Mouse (Mus musculus) ovary, postnatal 14 days (tissue): ENCODE measurements around the gene Cmbl.
A peak's percentile ranks its signal among the peaks of the same experiment; 100 is the strongest.

ENCODE experiments used
- DNase-seq: peaks from one replicate; pipeline ENCODE4 v3.0.0; 2022; ENCODE audit warnings: low spot score

Cmbl gene

DNA sequence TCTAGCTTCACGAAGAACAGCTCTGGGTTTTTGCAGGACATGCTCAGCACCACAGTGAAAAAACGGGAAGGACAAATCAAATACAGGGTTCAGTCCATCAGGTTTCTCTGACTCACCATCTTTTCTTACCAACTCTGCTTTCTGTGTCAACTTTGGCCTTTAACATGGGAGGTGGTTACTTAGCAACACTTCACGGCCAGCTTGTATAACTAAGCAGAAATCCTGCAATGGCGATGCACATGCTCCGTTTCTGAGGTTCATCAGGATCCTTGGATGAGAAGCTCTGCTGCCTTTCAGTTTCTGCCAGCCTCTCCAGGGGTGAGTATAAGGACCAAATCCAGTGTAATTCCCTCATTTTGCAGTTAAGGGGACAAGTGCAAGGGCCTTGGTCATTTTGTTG, at the start of gene Cmbl:
Gene Cmbl, plus strand, starts transcription at position 206 of the 400 bp plus-strand sequence.
- DNase-seq, result no peak

DNA sequence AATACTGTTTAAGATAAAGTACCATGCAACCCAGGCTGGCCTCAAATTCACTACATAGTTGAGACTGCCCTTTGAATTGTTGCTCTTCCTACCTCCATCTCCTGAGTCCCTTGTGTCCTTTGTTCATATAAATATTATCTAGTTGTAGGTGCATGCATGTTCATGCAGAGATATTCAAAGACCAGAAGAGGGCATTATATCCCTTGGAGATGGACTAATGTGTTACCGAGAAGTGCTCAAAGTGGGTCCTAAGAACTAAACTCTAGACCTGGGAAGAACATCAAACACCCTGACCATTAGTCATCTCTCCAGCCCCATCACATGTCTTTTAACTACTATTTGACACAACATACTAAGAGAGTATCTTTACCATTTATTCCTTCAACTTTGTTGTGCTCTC, 48.0 kb upstream of the Cmbl start:
- no peak for DNase-seq

DNA sequence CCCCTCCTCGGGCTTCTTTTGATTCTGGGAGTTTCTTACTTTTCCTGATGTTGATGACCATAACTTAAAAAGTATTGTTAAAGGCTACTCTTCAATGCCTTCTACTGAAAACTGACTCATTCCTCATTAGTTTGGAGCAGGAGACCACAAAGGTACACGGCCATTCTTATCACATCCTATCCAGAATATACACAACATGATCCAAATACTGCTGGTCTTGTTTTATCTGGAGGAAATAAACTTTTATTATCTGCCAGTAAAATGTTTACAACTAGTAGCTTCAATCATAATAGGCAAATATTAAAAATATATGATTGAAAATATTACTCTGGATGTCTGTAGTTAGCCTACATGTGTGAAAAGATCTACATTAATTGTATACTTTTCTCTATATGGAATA, 46.8 kb upstream of the Cmbl start:
- DNase-seq, result no peak

DNA sequence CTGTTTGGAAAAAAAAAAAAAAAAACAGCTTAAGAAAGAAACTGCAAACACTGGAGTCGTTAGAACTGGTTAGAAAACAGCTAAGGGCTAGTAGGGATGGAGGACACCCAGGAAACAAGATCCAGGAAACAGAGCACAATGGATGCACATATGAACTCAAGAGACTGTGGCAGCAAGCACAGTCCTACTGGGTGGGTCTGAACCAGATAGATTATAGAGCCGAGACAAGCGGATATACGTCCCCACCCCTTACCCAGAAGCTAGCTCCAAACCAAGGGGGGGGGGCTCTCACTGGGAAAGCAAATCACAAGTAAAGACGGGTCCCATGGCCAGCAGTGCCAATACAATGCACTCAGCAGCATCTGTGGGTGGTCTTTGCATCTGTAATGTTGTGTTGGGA, 46.2 kb upstream of the Cmbl start:
- no peak for DNase-seq

DNA sequence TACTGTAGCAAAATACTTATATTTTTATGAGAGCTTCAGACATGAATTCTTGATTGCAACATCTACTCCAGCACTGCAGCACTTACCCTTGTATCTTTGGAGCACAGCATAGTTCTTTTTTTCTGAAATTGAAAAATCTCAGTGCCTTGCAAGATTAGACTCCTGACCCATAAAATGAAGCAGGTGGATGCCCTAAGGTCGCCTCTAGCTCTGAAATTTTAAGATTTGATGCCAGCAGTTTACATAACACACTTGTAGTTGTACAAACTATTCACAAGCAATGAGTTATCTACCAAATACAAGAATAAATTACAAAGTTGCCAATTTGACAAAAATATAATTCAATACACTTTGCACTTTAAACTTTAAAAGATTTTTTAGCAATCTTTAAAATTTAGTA, 38.7 kb upstream of the Cmbl start:
- no peak for DNase-seq

DNA sequence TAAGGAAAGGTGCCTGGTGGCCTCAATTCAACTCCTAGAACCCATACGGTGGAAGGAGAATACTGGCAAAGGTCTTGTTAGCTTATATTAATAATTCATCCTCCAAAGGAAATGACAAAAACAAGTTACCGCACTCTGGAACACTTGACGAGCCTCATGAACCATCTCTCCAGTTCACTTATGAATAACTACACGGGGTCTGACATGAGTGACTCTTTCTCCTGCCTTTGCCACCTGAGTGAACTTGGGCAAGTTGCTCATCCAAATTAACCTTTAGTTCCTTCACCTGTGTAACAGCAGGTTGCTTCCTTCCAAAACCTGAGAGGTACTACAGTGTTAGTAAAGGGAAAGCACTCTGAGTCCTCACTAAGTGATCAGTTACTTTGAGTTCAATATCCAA, 36.7 kb upstream of the Cmbl start:
- no peak for DNase-seq

DNA sequence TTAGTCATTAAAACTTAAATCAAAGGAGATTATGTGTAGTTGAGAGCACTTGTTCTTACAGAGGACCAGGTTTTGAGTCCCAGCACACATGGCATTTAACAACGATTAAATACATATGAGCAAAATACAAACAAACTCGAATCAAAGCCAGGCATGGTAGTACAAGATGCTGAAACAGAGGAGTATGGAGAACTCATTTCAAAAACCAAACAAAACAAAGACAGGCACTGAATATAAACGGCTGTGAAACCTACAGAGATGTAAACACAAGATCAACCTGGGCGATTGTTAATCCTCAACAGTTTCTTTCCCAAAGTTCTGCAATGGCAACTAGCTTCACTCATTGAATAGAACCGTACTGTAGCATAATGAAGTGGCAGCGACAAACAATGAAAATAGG, 36.1 kb upstream of the Cmbl start:
- DNase-seq, result no peak

DNA sequence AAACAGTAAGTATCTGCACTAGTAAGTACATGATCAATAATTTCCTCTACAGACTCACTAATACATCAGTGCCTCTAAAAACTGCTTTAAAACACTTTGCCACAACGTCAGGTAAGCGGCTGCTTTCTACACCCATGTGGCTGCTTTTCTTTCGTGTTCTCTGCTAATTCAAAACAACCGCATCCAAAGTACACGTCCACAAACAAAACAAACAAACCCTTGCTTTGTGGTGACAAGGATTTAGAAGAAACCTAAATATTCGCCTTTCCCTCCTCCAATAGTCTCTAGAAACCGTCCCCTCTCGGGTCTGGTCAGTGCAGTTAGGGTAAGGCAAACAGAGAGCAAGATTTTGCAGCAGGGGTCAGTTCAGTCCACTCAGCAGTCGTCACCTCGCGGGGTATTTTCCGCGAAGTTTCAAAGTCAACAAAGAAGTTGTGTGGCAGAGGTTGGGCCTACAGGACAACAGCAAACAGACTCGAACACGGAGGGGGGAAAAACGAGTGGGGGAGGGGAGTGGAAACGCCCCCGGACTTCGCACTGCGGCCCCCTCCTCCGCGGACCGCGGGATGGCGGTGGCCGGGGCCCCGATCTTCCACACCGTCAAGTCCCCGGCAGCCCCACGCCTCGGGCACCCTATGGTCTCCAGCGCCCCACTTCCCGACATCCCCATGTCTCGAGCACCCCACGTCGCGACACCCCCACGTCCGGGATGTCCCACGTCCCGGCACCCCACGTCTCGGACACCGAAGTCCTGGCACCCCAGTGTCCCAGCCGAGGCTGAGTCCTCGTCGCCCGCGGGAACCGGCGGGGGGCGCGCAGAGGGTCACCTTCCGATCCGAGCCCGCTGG, 35.2 kb upstream of the Cmbl start:
- DNase-seq, result peak; percentile 25

DNA sequence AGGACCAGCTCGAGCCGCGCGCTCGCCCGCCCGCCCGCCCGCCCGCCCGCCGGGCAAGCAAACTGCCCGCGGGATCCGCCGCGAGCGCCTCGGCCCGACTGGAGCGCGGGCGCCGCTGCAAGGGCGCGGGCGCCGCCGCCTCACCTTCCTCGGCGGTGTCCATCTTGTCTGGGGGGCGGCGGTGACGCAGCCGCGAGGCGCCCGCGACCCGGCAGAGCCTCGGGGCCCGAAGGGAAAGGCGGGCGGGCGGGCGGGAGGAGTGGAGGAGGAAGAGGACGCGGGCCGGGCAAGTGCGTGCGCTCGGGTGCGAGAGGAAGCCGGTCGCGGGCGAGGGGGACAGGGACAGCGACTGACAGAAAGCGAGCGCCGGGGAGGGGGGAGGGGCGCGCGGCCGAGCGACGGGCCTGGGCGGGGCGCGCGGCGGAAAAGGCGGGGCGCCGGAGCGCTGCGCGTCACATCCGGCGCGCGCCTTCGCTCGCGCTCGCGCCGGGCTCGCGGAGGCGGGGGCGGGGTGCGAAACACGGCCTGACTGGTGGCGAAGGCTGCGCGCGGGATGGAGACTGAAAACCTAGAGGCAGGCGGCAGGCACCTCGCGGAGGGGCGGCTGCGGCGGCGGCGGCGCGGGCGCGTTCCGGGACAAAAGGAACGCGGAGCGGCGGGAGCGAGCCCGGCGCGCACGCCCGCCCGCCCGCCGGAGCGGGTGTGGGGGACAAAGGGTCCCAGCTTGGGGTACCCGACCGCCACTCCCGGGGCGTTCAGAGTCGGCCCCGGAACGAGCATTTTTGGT, 34.3 kb upstream of the Cmbl start, which contains the start of gene March6:
Gene March6, minus strand, starts transcription at position 395 of the 787 bp plus-strand sequence.
- DNase-seq, result peak; percentile 83

DNA sequence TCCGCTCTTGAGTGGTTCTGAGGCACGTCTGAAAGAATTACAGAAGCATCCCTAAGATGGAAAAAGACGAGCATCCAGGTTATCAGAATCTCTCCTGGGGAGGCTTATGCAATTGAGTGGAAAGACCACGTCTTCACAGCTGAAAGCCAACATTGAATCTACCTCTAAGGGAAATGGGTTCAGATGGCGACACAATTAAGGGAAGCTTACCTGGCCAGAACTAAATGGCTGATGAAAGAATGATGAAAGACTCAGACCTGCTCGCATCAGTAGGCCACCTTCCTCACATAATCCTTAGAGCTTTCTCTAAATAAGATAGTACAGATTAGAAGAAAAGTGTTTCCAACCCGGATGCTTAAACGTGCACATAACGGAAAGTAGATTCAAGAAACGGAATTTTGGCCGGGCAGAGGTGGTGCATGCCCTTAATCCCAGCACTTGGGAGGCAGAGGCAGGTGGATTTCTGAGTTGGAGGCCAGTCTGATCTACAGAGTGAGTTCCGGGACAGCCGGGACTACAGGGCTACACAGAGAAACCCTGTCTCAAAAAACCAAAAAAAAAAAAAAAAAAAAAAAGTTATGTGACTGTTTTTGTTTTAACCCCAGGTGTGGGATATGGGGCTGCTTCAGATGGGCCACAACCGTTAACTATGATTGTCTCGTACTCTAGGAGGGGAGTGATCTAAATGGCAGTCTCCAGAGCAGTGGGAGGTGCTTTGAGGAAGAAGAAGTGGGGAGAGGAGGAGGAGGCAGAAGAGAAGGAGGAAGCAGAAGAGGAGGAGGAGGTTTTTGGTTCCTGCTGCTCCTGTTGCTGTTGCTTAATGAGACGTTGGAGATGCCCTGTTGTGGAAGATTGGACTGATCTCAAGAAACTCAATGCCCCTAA, 33.5 kb upstream of the Cmbl start:
- DNase-seq, result no peak

DNA sequence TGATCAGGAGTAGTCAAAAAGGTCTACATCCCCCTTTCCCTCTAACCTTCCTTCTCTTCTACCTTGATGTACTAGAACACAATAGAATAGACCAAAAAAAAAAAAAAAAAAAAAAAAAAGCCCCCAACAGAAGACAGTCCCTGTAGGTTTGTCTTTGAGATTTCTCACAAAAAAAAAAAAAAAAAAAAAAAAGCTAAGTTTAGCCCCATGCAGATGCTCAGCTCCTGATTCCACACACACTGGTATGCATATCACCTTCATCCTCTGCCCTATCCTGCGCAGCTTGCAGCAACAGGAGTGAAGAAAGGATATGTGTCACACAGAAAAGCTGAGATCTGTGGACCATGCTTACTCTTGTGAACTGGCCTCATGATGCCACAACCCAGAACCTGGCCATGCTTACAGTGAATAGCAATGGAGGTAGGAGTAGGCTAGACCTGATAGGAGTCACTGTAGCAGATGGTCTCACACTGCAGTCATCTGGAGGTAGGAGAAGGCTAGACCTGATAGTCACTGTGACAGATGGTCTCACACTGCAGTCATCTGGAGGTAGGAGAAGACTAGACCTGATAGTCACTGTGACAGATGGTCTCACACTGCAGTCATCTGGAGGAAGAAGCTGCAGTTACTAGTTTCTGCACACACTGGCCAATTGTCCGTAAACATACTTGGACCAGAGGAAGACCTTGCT, 32.7 kb upstream of the Cmbl start:
- DNase-seq, result no peak

DNA sequence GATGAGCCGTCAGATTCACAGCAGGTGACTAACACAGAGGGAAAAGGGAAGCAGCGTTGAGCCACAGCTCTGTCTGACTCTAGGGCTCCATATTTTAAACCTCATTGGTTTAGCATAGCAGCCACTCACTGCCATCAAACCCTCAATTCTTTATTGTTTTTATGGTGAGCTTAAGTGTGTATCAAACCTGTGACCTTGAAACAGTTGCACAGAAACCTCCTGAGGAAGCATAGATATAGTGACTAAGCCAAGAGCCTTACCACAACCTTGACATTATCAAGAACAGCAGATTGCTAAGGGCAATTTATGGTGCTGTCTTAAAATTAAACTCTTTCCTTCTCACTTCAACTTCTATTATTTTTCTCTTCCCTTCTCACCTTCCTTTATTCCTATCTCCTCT, 31.7 kb upstream of the Cmbl start:
- DNase-seq, result no peak

DNA sequence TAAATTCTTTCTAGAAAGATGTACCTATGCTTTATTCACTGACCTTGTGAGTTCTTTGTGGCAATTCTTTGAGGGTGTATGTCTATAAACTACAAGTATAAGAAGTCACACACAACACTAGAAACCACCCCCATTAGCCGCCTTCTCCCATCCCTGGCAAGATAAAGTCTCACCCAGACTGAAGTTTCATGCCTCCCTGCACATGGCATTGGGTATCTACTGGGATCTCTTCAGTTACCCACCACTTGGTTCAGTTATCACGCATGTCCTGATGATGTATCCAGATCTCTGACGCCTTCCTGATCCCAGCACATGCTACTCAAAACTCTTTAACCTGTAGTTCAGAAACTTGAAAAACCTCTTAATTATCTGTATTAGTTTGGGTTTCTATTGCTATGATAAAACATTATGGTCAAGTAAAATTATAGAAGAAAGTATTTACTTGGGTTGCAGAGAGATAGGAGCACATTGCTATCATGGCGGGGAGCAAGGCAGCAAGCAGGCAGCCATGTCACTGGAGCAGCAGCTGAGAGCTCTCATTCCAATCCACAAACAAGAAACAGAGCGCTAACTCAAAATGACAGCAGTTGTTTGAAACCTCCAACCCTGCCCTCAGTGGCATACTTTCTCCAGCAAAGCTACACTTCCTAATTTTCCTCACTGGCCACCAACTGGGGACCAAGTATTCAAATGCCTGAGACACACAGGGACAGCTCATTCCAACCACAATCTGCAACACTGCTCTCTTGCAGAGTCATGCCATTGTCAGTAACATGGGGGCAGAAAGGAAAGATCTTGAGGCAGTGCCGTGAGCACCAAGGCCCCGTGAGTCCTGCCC, 30.5 kb upstream of the Cmbl start:
- DNase-seq, result no peak

DNA sequence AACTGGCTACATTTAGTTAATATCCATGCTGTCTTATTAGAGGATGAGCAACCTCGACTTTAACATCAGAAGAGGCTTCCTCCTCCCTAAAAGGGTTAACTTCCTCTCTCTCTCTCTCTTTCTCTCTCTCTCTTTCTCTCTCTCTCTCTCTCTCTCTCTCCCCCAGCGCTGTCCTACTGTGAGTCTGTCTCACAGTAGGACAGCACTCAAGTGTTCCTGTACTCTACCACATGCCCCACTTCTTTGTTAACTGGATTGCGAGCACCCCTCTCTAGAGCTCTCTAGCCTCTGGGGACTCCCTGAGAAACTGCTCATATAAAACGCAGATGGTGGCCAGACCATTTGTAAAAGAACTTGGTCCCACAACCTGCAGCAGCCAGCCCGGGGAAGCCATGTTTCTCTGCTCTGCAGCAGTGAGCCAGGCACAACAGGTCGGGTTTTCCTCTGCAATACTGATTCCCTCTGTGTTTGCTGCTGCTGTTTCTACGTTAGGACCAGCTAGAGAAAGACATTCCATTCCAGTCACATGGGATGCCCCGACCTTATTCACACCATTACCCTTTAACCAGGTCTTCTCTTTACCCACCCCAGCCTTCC, 29.8 kb upstream of the Cmbl start:
- no peak for DNase-seq

DNA sequence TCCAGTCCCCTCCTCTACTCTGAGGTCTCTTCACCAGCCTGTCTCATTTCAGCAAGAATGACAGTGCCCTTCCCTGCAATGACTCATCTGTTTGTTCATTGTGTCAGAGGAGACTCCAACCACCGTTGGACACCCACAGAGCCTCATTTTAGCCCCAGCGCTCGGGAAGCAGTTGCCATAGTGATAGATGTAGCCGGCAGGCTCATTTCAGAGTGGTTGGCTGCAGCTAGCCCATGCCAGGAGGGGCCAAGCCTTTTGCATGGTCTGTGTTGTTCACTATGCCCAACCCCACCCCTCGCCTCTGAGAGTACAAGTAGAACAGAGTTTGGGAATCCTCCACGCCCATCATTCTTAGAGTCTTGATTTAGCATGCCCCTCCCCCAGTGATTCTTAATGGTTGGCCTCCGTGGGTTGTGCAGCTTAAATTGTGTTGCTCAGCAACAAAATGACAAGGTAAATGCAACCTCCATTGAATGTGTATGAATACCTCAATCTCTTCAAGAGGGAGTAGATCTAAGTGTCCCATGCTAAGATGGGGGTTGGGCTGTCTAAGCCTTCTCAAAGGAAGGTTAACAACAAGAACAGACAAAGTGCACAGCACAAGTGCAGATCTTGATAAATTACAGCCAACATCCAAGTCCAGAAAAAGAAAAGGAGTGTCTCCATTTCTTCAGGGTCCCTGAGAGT, 29.0 kb upstream of the Cmbl start:
- no peak for DNase-seq

DNA sequence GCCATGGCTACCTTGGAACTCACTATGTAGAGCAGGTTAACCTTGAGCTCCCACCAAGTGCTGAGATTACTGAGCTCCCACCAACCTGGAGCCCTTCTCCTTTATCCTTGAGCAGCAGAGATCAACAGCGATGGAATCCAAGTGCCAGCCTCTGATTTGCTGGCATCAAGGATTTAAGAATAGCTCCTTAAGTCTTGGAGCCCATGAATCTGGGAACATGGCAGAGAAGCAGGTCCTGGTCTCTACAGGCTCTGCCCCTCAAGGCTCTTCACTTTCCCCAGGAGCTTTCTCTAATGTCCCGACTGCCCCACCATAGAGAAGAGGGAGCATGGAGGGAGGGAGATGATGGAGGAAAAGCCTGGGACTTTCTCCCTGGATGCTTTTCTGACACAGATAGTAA, 27.5 kb upstream of the Cmbl start:
- DNase-seq, result no peak

DNA sequence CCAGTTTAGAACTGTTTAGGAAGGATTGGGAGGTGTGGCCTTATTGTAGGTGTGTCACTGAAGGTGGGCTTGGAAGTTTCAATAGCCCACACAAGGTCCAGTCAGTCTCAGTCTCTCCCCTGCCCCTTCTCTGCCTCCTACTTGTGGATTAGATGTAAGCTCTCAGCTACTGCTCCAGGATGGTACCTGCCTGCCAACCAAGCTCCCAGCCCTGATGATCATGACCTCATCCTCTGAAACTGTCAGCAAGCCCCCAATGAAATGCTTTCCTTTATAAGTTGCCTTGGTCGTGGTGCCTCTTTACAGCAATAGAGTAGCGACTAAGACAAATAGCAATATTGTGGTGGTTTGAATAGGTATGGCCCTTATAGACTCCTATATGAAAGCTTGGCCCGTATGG, 26.8 kb upstream of the Cmbl start:
- no peak for DNase-seq

DNA sequence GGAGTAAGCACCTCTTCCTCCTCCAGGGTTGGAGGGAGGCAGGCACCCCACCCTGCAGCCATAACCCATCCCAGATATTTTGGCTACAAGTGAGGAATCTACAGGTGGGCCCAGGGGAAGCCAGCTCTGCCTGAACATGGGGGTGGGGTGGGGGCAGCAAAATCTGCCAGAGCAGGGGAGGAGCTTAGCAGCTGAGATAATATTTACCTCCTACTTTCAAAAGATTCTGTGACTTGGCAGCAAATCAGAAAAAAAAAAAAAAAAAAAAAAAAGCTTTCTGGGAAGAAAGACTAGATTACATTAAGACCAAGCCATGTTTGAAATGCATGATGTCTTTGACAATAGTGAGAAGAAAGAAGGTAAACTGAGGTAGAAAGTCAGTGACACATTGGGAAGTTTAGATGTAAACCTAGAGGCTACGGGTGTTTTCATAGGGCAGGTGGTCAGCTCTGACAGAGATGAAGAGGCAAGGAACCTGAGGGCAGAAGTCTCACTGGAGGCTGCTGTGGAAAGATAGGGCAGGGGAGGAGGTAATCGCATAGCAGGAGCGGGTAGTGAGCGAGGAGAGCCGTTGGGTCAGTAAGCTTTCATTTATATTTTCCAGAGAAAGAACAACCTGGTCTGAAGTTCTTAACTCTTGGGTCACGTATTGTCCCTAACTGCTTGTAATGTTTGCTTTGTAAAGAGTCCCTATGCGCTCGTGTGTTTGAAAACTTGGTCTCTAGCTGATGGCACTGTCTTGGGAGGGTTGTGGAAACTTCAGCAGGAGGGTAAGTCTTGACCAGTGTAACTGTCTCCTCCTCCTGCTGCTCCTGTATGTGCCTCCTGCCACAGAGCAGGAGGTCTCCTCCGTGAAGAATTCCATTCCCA, 25.3 kb upstream of the Cmbl start:
- no peak for DNase-seq

DNA sequence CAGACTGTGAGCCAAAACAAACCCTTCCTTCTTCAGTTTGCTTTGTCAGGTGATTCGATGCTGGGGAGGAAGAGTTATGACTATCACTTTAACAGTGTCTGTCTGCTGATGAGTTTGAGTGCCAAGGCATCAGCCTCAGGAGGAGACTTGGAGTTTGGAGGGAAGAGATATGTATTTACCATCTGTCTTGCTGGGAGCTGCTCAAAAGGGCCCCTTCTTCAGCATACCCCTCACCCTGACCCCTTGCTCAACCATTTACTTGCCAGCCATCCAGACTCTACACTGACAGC, 24.7 kb upstream of the Cmbl start:
- DNase-seq, result no peak
